Mouse (Mus musculus): Measurements from ENCODE around the gene Asb5. TPM values are rescaled to one million over a fixed set of nuclear protein-coding genes. Genes with fewer than 3 reads are reported as not detected.
A peak's percentile ranks its signal among the peaks of the same experiment; 100 is the strongest.

Gene Asb5
- 1.1 and 2.3 TPM in 2 replicates for polyA plus RNA-seq (2015; fragmentation: Nextera tagmentation; extraction: Ambion mirVana)

DNA sequence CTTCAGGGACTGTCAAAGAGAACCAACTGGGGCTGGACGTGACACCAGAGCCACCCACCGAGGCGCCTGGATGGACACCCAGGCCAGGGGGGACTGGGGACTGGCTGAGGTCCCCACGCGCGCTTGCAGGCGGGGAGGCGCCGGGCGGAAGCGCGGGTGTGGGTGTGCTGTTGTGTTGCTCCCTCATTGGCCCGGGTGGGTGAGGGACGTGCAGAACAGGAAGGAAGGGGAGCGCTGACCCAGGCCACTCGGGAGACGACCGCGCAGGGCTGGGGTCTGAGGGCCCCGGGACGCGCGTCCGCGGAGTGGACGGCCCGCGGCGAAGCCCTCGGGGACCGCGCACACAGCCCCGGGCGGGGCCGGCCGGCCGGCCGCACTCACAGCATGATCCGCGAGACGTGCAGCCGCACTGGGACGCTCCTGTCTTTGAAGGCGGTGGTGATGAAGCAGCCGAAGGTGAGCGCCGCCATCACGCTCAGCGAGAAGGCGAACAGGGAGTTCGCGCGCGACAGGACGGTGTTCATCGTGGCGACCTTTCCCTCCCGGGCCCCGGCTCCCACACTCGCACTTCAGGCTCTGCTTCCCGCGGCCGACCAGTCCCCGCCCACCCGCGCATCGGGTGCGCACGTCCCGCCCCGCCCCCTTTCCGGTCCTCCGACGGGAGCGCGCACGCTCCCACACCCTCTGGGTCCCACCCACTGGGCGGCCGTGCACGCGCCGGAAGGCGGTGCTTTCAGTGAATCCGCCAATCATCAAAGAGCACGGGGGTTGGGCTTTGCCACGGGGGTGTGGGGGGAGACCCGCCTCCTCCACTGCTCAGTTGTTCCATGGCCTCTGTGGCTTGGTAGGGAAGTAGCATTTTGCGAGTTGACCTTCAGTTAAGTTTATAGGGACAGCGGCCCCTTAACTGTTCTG, at the start of gene Asb5, which contains the start of gene Spcs3:
Asb5 (plus strand) TSS at position 199 of the 915 bp plus-strand sequence.
Spcs3 (minus strand) TSS at position 617 of the 915 bp plus-strand sequence.
- Histone ChIP-seq H3K9ac (replicated peaks) (peak within 1 kb of the TSS; percentile 91), H3K4me1 (ENCODE audit: insufficient read depth) (peaks cover 14% of the 10 kb centered on the region), H3K27ac (ENCODE audit: low read depth) (peak within 1 kb of the TSS; percentile 95), H3K36me3 (replicated peaks; ENCODE audit: insufficient read depth, low read length) (peaks cover 3% of the 10 kb centered on the region; the same call in 1 of the 2 replicates), H3K27me3 (ENCODE audit: insufficient read depth, low read length) (no peaks in the 10 kb centered on the region), H3K4me2 (ENCODE audit: low read depth, low read length) (peak within 1 kb of the TSS; percentile 85), H3K4me3 (ENCODE audit: low read depth, low read length) (peak within 1 kb of the TSS; percentile 98), H3K9me3 (ENCODE audit: low read length) (no peaks in the 10 kb centered on the region)
- WGBS (ENCODE audit: insufficient replicate concordance): under 1% methylated on average over 59 of the region's 89 CpGs
- peak; percentile 96 for ATAC-seq
- DNase-seq: peak; percentile 97
- TF ChIP-seq CTCF (IDR thresholded peaks at IDR 0.05; ENCODE audit: low read depth) (no peak), EP300 (IDR thresholded peaks at IDR 0.05; ENCODE audit: low read depth) (no peak)

DNA sequence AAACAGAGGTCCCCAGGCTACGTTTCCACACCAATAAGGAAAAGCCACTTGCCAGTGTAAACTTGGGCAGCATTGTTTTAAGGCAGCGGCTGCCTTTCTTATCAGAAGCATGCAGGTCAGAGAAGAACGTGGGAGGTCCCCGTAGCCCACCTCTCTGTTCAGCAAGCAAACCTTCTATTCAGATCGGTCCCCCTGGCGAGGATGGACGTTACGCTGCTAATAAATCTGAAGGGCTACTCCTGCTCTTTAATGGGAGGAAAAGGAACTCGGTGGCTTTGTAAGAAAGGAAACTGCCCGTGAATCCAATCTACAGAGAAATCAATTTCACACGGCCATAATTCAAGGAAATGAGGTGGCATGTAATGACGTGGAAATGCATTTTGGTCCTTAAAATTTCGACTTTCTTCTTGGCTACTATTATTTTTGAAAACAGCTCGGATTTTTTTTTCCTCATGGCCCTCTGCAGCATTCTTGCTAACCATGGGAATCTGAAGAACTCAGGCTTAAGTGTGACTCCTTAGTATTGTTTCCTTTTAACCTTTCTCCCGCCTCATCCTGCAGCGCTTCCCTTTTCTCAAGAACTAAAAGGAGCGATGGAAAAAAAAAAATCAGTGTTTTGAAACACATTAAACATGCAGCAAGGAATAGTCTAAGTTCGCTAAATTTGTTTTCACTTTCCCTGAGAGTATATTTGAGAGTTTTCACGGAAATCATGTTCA, 42.7 kb upstream of the Asb5 start:
- WGBS (ENCODE audit: insufficient replicate concordance): 21% methylated on average over 19 of the region's 19 CpGs
- Histone ChIP-seq H3K4me2 (ENCODE audit: low read depth, low read length) (peak overlapping the region; percentile 48), H3K4me3 (ENCODE audit: low read depth, low read length) (0 out of 2 replicates have a peak overlapping the region, but pooled peaks have one; percentile 1)

DNA sequence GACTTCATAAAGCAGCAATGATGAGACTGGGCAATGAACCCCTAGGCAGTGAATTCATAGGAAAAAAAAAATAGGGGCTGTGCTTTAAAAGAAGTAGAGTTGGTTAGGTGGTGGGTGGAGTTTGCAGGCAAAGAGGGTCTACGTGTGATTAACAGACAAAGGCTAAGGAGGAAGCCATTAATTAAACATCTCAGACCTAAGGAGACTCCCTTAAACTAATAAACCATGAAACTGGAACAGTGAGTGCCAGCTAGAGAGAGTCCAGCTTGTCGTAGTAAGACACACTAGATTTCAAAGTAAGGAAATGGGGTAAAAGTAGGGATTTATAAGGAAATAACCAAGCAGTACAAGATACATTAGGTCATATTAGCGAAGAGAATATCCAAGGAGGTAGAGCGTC, 40.9 kb upstream of the Asb5 start:
- ATAC-seq: no peak
- 75% methylated on average over 4 of the region's 4 CpGs for WGBS (ENCODE audit: insufficient replicate concordance)
- Histone ChIP-seq H3K36me3 (replicated peaks; ENCODE audit: insufficient read depth, low read length) (no peaks in the 10 kb centered on the region), H3K9ac (replicated peaks) (no peak overlapping the region), H3K27ac (ENCODE audit: low read depth) (no peak overlapping the region), H3K4me3 (ENCODE audit: low read depth, low read length) (no peak overlapping the region), H3K4me1 (ENCODE audit: insufficient read depth) (no peaks in the 10 kb centered on the region), H3K4me2 (ENCODE audit: low read depth, low read length) (no peak overlapping the region), H3K9me3 (ENCODE audit: low read length) (no peaks in the 10 kb centered on the region), H3K27me3 (ENCODE audit: insufficient read depth, low read length) (no peaks in the 10 kb centered on the region)
- no peak for DNase-seq
- no peak for TF ChIP-seq EP300 (IDR thresholded peaks at IDR 0.05; ENCODE audit: low read depth)
- no peak for TF ChIP-seq CTCF (IDR thresholded peaks at IDR 0.05; ENCODE audit: low read depth)

More for the DNA sequence above, 42.7 kb upstream of the Asb5 start:
- Histone ChIP-seq H3K9ac (replicated peaks) (no peak overlapping the region), H3K36me3 (replicated peaks; ENCODE audit: insufficient read depth, low read length) (no peaks in the 10 kb centered on the region), H3K4me1 (ENCODE audit: insufficient read depth) (no peaks in the 10 kb centered on the region), H3K9me3 (ENCODE audit: low read length) (no peaks in the 10 kb centered on the region), H3K27me3 (ENCODE audit: insufficient read depth, low read length) (no peaks in the 10 kb centered on the region), H3K27ac (ENCODE audit: low read depth) (no peak overlapping the region)
- ATAC-seq (no peak), DNase-seq (no peak)
- TF ChIP-seq EP300 (IDR thresholded peaks at IDR 0.05; ENCODE audit: low read depth) (no peak), CTCF (IDR thresholded peaks at IDR 0.05; ENCODE audit: low read depth) (no peak)

DNA sequence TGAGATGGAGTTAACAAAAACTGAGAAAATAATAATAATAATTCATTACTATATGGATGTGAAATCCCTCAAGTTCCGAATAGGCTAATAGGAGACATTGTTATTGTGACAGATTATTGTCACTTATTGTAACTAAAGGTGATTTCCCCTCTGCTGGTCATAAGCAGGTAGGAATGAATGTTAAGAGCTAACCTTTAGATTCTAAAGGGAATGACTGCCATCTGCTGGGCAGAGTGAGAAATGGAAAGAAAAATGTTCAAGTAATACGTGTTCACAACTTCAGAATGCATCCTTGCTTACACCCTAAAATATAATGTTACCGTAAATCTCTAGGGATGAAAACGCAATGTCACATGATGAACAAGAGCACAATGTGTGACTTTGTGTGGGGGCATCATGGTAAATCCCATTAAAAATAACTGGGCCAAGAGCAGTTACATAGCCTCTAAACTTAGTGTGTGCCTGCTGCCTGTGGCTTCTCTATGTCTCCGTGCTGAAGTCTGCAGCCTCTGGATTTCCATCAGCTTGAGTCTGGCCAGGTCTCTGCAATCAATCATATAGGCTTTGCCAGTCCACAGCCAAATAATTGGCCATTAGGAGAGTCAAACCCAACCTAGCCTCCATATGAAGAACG, 38.2 kb upstream of the Asb5 start:
- Histone ChIP-seq H3K9me3 (ENCODE audit: low read length) (no peaks in the 10 kb centered on the region), H3K27me3 (ENCODE audit: insufficient read depth, low read length) (no peaks in the 10 kb centered on the region), H3K4me3 (ENCODE audit: low read depth, low read length) (no peak overlapping the region), H3K27ac (ENCODE audit: low read depth) (no peak overlapping the region), H3K4me2 (ENCODE audit: low read depth, low read length) (no peak overlapping the region), H3K9ac (replicated peaks) (no peak overlapping the region), H3K4me1 (ENCODE audit: insufficient read depth) (no peaks in the 10 kb centered on the region), H3K36me3 (replicated peaks; ENCODE audit: insufficient read depth, low read length) (no peaks in the 10 kb centered on the region)
- no peak for DNase-seq
- WGBS (ENCODE audit: insufficient replicate concordance): 20% methylated on average over 6 of the region's 6 CpGs
- no peak for ATAC-seq
- no peak for TF ChIP-seq EP300 (IDR thresholded peaks at IDR 0.05; ENCODE audit: low read depth)
- peak; percentile 83 for TF ChIP-seq CTCF (IDR thresholded peaks at IDR 0.05; ENCODE audit: low read depth)

DNA sequence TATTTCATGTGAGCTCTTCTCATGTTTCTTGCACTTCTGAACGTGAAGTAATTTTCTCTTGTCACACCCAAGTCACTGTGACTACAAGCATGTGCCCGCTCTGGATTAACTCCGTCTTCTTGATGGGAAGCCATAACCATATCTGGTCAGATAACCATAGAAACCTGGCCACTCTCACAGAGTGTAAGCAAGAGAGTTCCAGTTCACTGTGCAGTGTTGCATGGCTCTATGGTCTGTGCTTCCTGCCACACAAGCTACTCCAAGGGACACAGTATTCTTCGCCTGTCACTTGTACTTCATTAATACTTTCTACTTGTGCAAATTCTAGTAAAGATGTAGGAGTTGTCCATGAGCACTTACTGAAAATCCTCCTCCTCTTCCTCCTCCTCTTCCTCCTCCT, 37.4 kb upstream of the Asb5 start:
- no peak for DNase-seq

More for the DNA sequence above, 37.4 kb upstream of the Asb5 start:
- Histone ChIP-seq H3K4me1 (ENCODE audit: insufficient read depth) (no peaks in the 10 kb centered on the region), H3K36me3 (replicated peaks; ENCODE audit: insufficient read depth, low read length) (no peaks in the 10 kb centered on the region), H3K4me3 (ENCODE audit: low read depth, low read length) (no peak overlapping the region), H3K27me3 (ENCODE audit: insufficient read depth, low read length) (no peaks in the 10 kb centered on the region), H3K9ac (replicated peaks) (no peak overlapping the region), H3K9me3 (ENCODE audit: low read length) (no peaks in the 10 kb centered on the region), H3K4me2 (ENCODE audit: low read depth, low read length) (no peak overlapping the region), H3K27ac (ENCODE audit: low read depth) (no peak overlapping the region)
- TF ChIP-seq EP300 (IDR thresholded peaks at IDR 0.05; ENCODE audit: low read depth) (no peak), CTCF (IDR thresholded peaks at IDR 0.05; ENCODE audit: low read depth) (no peak)
- WGBS (ENCODE audit: insufficient replicate concordance): 61% methylated on average over 4 of the region's 4 CpGs
- ATAC-seq: no peak

Measured in liver, postnatal 0 days (tissue).